Mouse (Mus musculus): Measurements from ENCODE around the gene Baz2b. TPM values are rescaled to one million over a fixed set of nuclear protein-coding genes. Genes with fewer than 3 reads are reported as not detected.
A peak's percentile ranks its signal among the peaks of the same experiment; 100 is the strongest.

Baz2b gene
- total RNA-seq, 2 experiments from 2014 or later = 53.0 to 56.7 TPM

GRCm38 (mm10) chr2:60118684-60119558 is 90.7 kb downstream of the Baz2b start:
- intact Hi-C loops (cut with DNase I) = no loop called here
- DNase-seq (ENCODE audit: extremely low spot score in 1 of 2, low spot score in 2 of 2) = no peak

- DNase-seq (ENCODE audit: extremely low spot score in 1 of 2, low spot score in 2 of 2) = no peak
- intact Hi-C loops (cut with DNase I) = no loop called here
Measured at GRCm38 (mm10) chr2:60117867-60118266, 91.8 kb downstream of the Baz2b start.

GRCm38 (mm10) chr2:60115891-60116554 is 93.6 kb downstream of the Baz2b start:
- intact Hi-C loops (cut with DNase I) = no loop called here
- DNase-seq (ENCODE audit: extremely low spot score in 1 of 2, low spot score in 2 of 2) = no peak

GRCm38 (mm10) chr2:60114901-60115300 is 94.7 kb downstream of the Baz2b start:
- no peak for DNase-seq (ENCODE audit: extremely low spot score in 1 of 2, low spot score in 2 of 2)
- intact Hi-C loops (cut with DNase I) = no loop called here

GRCm38 (mm10) chr2:60113661-60114560 is 95.7 kb downstream of the Baz2b start:
- intact Hi-C loops (cut with DNase I) = no loop called here
- DNase-seq (ENCODE audit: extremely low spot score in 1 of 2, low spot score in 2 of 2) = no peak

GRCm38 (mm10) chr2:60112116-60112515 is 97.5 kb downstream of the Baz2b start:
- intact Hi-C loops (cut with DNase I) = no loop called here

GRCm38 (mm10) chr2:60109001-60109400 is 100.6 kb downstream of the Baz2b start:
- intact Hi-C loops (cut with DNase I) = no loop called here
- DNase-seq (ENCODE audit: extremely low spot score in 1 of 2, low spot score in 2 of 2) = no peak

More at GRCm38 (mm10) chr2:60112116-60112515, 97.5 kb downstream of the Baz2b start:
- DNase-seq (ENCODE audit: extremely low spot score in 1 of 2, low spot score in 2 of 2) = no peak

- DNase-seq (ENCODE audit: extremely low spot score in 1 of 2, low spot score in 2 of 2) = no peak
- intact Hi-C loops (cut with DNase I) = no loop called here
Measured at GRCm38 (mm10) chr2:60096625-60097024, 113.0 kb downstream of the Baz2b start.

- DNase-seq (ENCODE audit: extremely low spot score in 1 of 2, low spot score in 2 of 2) = no peak
- intact Hi-C loops (cut with DNase I) = no loop called here
Measured at GRCm38 (mm10) chr2:60090280-60090679, 119.4 kb downstream of the Baz2b start.

GRCm38 (mm10) chr2:60089528-60090247 is 120.0 kb downstream of the Baz2b start:
- peak in 1 of 2 experiments; percentile 26 for DNase-seq (ENCODE audit: extremely low spot score in 1 of 2, low spot score in 2 of 2)
- intact Hi-C loops (cut with DNase I) = no loop called here

- intact Hi-C loops (cut with DNase I) = no loop called here
Measured at GRCm38 (mm10) chr2:60088785-60089527, 120.7 kb downstream of the Baz2b start.

GRCm38 (mm10) chr2:60086197-60086903 is 123.3 kb downstream of the Baz2b start:
- no peak for DNase-seq (ENCODE audit: extremely low spot score in 1 of 2, low spot score in 2 of 2)
- intact Hi-C loops (cut with DNase I) = no loop called here

More at GRCm38 (mm10) chr2:60088785-60089527, 120.7 kb downstream of the Baz2b start:
- DNase-seq (ENCODE audit: extremely low spot score in 1 of 2, low spot score in 2 of 2) = no peak

GRCm38 (mm10) chr2:60084823-60085222 is 124.8 kb downstream of the Baz2b start:
- intact Hi-C loops (cut with DNase I) = no loop called here
- DNase-seq (ENCODE audit: extremely low spot score in 1 of 2, low spot score in 2 of 2) = no peak

- DNase-seq (ENCODE audit: extremely low spot score in 1 of 2, low spot score in 2 of 2) = peak in 1 of 2 experiments; percentile 26
- intact Hi-C loops (cut with DNase I) = no loop called here
Measured at GRCm38 (mm10) chr2:60082984-60083636, 126.5 kb downstream of the Baz2b start.

GRCm38 (mm10) chr2:60082225-60082624 is 127.4 kb downstream of the Baz2b start:
- no peak for DNase-seq (ENCODE audit: extremely low spot score in 1 of 2, low spot score in 2 of 2)
- intact Hi-C loops (cut with DNase I) = no loop called here

GRCm38 (mm10) chr2:60080831-60081230 is 128.8 kb downstream of the Baz2b start:
- no peak for DNase-seq (ENCODE audit: extremely low spot score in 1 of 2, low spot score in 2 of 2)
- intact Hi-C loops (cut with DNase I) = no loop called here

GRCm38 (mm10) chr2:60077631-60078030 is 132.0 kb downstream of the Baz2b start:
- no peak for DNase-seq (ENCODE audit: extremely low spot score in 1 of 2, low spot score in 2 of 2)
- intact Hi-C loops (cut with DNase I) = no loop called here

Data from left cerebral cortex, postnatal 10 days (tissue).